Mouse (Mus musculus) C2C12 (cell line): ENCODE measurements at regions not wholly inside any gene's neighbourhood (a gene's known extent, or its start where the extent isn't known, plus 50 kb on each side); places are given as distances from the start of the nearest gene placed in this dataset.

Source experiments
- H3K27me3 ChIP-seq: one replicate; pipeline ENCODE4 v1.6.1; 2011; ENCODE audit not compliant: control insufficient read depth, insufficient read depth, insufficient read length
- H3K36me3 ChIP-seq: one replicate; pipeline ENCODE4 v1.6.1; 2011; ENCODE audit not compliant: control insufficient read depth, insufficient read depth
- H3K4me3 ChIP-seq: one replicate; pipeline ENCODE4 v1.5.1; 2011; ENCODE audit warnings: mild to moderate bottlenecking, control low read depth; ENCODE audit not compliant: poor library complexity, insufficient read depth, severe bottlenecking
- H3K79me2 ChIP-seq: one replicate; pipeline ENCODE4 v1.6.1; 2011; ENCODE audit not compliant: control insufficient read depth, insufficient read depth
- H3K79me3 ChIP-seq: one replicate; pipeline ENCODE4 v1.6.1; 2011; ENCODE audit warnings: low read depth, control low read depth
- H3ac ChIP-seq: one replicate; pipeline ENCODE3; 2011; ENCODE audit warnings: low read depth; ENCODE audit not compliant: control insufficient read depth, insufficient read length
- CEBPB ChIP-seq: IDR thresholded peaks from one replicate; pipeline ENCODE4 v1.6.1; 2011; ENCODE audit warnings: low read depth, mild to moderate bottlenecking, control low read depth, moderate library complexity
- CTCF ChIP-seq: IDR thresholded peaks from one replicate; pipeline ENCODE4 v1.5.1; 2011; ENCODE audit not compliant: control insufficient read depth, insufficient read depth, insufficient read length
- FOSL1 ChIP-seq: IDR thresholded peaks from one replicate; pipeline ENCODE4 v1.8.0; 2011; ENCODE audit warnings: mild to moderate bottlenecking, low read length; ENCODE audit not compliant: poor library complexity, insufficient read depth, severe bottlenecking
- MAX ChIP-seq: IDR thresholded peaks from one replicate; pipeline ENCODE4 v1.6.1; 2011; ENCODE audit warnings: mild to moderate bottlenecking, control low read depth
- MYOD1 ChIP-seq: IDR thresholded peaks from one replicate; pipeline ENCODE4 v1.6.1; 2011; ENCODE audit warnings: low read depth; ENCODE audit not compliant: control insufficient read depth, insufficient read length
- MYOG ChIP-seq: IDR thresholded peaks from one replicate; pipeline ENCODE4 v1.6.1; 2011; ENCODE audit not compliant: control insufficient read depth, insufficient read length; ENCODE audit errors: extremely low read depth
- USF1 ChIP-seq: IDR thresholded peaks from one replicate; pipeline ENCODE4 v1.6.1; 2011; ENCODE audit warnings: low read depth, mild to moderate bottlenecking, control low read depth, moderate library complexity

GRCm38 (mm10) chr15:42225006-42225405 lies 2090.8 kb downstream of the 9330182O14Rik start:
- H3K4me3 ChIP-seq: no peak overlapping the region
- no peaks in the 10 kb centered on the region for H3K79me2 ChIP-seq
- H3K79me3 ChIP-seq: no peaks in the 10 kb centered on the region
- H3K36me3 ChIP-seq: no peaks in the 10 kb centered on the region
- TF ChIP-seq MYOD1 (no peak), FOSL1 (no peak), USF1 (no peak), MYOG (no peak), MAX (no peak), CEBPB (no peak), CTCF (no peak)
- H3ac ChIP-seq: no peak overlapping the region
- H3K27me3 ChIP-seq: no peaks in the 10 kb centered on the region

- no peaks in the 10 kb centered on the region for H3K79me2 ChIP-seq
- no peaks in the 10 kb centered on the region for H3K27me3 ChIP-seq
- H3K4me3 ChIP-seq: no peak overlapping the region
- TF ChIP-seq FOSL1: no peak
- no peak for TF ChIP-seq CTCF
- TF ChIP-seq MYOG: no peak
- TF ChIP-seq MYOD1: no peak
- TF ChIP-seq CEBPB: no peak
- TF ChIP-seq USF1: no peak
- no peak overlapping the region for H3ac ChIP-seq
- no peaks in the 10 kb centered on the region for H3K79me3 ChIP-seq
- H3K36me3 ChIP-seq: no peaks in the 10 kb centered on the region
These were observed 2097.5 kb downstream of the 9330182O14Rik start for GRCm38 (mm10) chr15:42231692-42232091.

GRCm38 (mm10) chr15:42246812-42247211 lies 2112.6 kb downstream of the 9330182O14Rik start:
- H3K79me2 ChIP-seq: no peaks in the 10 kb centered on the region
- H3K4me3 ChIP-seq: no peak overlapping the region
- TF ChIP-seq CEBPB: no peak
- no peak for TF ChIP-seq FOSL1
- TF ChIP-seq MYOG: no peak
- no peak for TF ChIP-seq USF1
- no peak for TF ChIP-seq MAX
- no peak for TF ChIP-seq MYOD1
- no peak for TF ChIP-seq CTCF
- no peaks in the 10 kb centered on the region for H3K27me3 ChIP-seq
- H3ac ChIP-seq: no peak overlapping the region
- no peaks in the 10 kb centered on the region for H3K79me3 ChIP-seq
- H3K36me3 ChIP-seq: no peaks in the 10 kb centered on the region

- Histone ChIP-seq H3ac (no peak overlapping the region), H3K79me3 (no peaks in the 10 kb centered on the region), H3K79me2 (no peaks in the 10 kb centered on the region), H3K4me3 (no peak overlapping the region), H3K36me3 (no peaks in the 10 kb centered on the region), H3K27me3 (no peaks in the 10 kb centered on the region)
- TF ChIP-seq MAX: no peak
- no peak for TF ChIP-seq CTCF
- no peak for TF ChIP-seq MYOG
- TF ChIP-seq USF1: no peak
- no peak for TF ChIP-seq FOSL1
- no peak for TF ChIP-seq MYOD1
- TF ChIP-seq CEBPB: no peak
These were observed 2118.7 kb downstream of the 9330182O14Rik start for GRCm38 (mm10) chr15:42252730-42253330.

- Histone ChIP-seq H3K79me3 (no peaks in the 10 kb centered on the region), H3K36me3 (no peaks in the 10 kb centered on the region)
- TF ChIP-seq USF1 (no peak), CTCF (no peak), FOSL1 (no peak), MYOG (no peak), CEBPB (no peak), MAX (no peak), MYOD1 (no peak)
These were observed 2122.2 kb downstream of the 9330182O14Rik start for GRCm38 (mm10) chr15:42256343-42256742.

GRCm38 (mm10) chr15:42275117-42275516 lies 2141.0 kb downstream of the 9330182O14Rik start:
- Histone ChIP-seq H3K79me2 (no peaks in the 10 kb centered on the region), H3ac (no peak overlapping the region), H3K27me3 (no peaks in the 10 kb centered on the region), H3K4me3 (no peak overlapping the region), H3K36me3 (no peaks in the 10 kb centered on the region), H3K79me3 (no peaks in the 10 kb centered on the region)
- TF ChIP-seq CTCF: no peak
- TF ChIP-seq FOSL1: no peak
- no peak for TF ChIP-seq CEBPB
- TF ChIP-seq MYOD1: no peak
- TF ChIP-seq USF1: no peak
- TF ChIP-seq MYOG: no peak
- no peak for TF ChIP-seq MAX

More at GRCm38 (mm10) chr15:42256343-42256742, 2122.2 kb downstream of the 9330182O14Rik start:
- Histone ChIP-seq H3K79me2 (no peaks in the 10 kb centered on the region), H3K27me3 (no peaks in the 10 kb centered on the region), H3ac (no peak overlapping the region), H3K4me3 (no peak overlapping the region)
